Mouse (Mus musculus) cortical plate, adult 2 months (tissue): Measurements from ENCODE around the gene Mgst2.

Experiments
- CTCF ChIP-seq: fragments of 200-500 bp; IDR thresholded peaks from 2 replicates; pipeline ENCODE4 v1.5.1; 2011; ENCODE audit warnings: mild to moderate bottlenecking, control low read depth, low read length; ENCODE audit not compliant: insufficient read depth; ENCODE audit errors: extremely low read depth
- POLR2A ChIP-seq: fragments of 200-500 bp; IDR thresholded peaks from 2 replicates; pipeline ENCODE4 v1.6.1; 2011; ENCODE audit warnings: mild to moderate bottlenecking, low read length, control low read depth; ENCODE audit not compliant: insufficient read depth; ENCODE audit errors: extremely low read depth

DNA sequence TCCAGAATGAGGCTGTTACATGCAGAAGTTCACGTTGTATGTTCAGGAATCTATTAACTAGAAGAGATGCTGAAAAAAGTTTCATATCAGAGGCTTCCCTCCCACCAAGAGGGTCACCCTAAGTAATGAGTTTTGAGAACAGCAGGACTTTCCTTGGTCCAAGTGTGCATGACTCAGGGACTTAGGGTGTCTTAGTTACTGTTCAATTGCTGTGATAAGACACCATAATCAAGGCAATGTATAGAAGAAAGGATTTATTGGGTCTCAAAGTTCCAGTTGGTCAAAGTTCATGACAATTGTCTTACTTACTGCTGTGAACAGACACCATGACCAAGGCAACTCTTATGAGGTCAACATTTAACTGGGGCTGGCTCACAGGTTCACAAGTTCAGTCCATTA, 10.9 kb downstream of the Mgst2 start:
- no peak for TF ChIP-seq CTCF
- no peak for TF ChIP-seq POLR2A
